Mouse (Mus musculus) cerebellum, postnatal 25 days (tissue): ENCODE results near the gene Hspa1b.

Source experiments
- DNase-seq, 2 experiments: peaks; one replicate each; pipeline ENCODE4 v3.0.0; 2021; ENCODE audit warnings: mixed read lengths in 2 of 2

Gene Hspa1b

DNA sequence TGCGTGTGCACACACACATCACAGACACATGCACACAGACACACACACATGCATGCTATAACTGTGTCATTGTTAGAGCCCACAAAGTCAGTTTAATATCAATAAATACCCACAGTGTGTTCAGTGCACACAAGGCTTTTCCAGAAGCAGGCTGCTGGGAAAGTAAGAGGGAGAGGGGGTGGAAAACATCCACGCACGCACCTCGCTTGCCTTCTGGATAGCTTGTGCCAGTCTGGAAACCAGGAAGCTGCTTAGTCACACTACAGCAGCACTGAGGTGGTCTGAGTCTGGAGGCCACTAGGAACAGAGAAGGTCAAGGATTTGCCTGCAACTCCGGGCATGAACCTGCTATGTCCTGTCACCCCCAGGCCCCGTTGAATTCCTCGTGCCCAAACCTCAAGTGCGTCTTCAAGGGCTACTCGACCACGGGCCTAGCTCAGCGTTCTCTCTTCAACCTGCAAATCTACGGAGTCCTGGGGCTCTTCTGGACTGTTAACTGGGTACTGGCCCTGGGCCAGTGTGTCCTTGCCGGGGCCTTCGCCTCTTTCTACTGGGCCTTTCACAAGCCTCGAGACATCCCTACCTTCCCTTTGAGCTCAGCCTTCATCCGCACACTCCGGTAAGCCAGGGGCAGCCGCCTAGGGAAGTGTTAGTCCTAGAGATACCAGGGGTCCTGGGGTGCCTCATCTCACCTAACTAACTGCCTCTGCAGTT is 31.6 kb downstream of the Hspa1b start:
- no peak for DNase-seq

DNA sequence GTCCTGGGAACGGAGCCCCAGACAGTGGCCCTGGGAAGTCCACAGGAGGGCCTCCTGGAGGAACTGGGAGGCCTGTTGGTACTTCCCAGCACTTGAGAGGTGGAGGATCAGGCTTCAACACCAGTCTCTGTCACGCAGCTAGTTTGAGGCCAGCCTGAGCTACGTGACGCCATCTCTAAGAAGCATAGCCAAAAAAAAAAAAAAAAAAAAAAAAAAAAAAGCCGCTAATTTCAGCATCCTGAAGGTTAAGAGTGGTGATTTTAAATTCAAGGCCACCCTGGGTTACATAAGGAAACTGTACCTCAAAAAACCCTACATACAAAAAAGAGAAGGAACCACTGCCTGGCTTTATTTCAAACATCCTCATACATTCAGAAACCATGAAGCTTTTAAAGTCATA is 34.8 kb downstream of the Hspa1b start:
- DNase-seq: no peak

DNA sequence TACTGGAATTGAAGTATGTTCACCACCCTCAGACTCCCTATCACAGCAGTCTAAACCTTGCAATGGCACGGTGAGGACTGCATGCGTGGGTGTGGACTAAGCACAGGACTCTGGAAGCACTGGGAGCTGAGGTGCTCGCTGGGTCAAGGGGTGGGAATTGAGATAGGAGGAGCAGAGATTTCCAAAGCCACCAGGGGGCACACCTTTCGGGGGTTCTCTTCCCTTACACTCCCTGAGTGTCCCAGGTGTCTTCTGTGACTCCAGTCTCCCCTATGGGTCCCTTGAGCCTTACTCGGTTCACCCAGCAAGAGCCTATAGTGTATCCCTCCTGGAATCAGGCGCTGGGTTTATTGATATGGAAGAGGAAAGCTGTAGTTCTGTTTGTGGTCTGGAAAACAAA is 36.1 kb downstream of the Hspa1b start:
- no peak for DNase-seq

DNA sequence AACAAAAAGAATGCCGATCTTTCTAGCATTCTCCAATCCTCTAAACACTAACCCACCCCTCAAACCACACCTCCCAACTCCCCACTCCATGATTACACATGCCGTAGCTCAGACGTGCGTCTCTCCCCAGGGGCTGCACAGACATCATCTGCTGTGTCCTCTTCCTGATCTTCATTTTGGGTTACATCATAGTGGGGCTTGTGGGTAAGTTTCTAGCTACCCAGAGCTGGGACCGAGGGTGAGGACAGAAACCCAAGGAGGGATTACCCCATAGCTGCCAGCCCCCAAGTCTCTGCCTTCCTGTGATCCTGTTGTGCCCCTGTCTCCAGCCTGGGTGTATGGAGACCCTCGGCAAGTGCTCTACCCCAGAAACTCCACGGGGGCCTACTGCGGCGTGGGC is 41.9 kb downstream of the Hspa1b start:
- no peak for DNase-seq

DNA sequence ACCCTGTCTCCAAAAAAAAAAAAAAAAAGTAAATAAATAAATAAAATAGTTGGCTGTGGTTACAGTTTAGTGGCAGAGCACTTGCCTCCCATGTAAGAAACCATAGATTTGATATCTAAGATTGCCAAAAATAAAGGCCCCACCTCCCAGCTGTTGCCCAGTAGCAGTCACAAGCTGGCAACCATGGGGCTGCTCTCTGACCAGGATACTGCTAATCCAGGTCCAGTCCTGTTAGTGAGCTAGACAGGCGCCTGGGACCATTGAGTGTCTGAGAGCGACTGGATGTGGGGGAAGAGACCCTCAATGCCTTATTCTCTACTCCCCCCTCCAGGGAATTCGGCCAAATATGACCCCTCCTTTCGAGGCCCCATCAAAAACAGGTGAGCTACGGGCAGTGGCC is 42.7 kb downstream of the Hspa1b start:
- DNase-seq: no peak

DNA sequence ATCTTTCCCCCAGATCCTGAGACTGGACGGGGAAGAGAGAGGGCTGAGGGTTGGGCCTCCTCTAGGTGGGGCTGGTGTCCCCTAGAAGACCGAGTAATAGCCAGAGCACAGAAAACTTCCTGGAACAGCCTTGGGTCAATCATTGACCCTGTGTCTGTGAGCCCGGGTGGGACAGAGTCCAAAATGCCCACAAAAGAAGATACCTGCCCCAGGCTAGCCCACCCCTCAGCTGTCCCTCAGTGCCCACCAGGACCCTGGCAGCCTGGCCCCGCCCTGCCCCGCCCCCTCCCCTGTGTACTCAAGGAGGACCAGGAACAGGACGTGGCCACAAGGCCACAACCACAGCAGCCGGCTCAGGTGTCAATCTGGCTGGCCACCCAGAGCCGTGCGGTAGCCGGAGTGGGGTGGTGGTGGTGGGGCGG is 43.6 kb downstream of the Hspa1b start:
- DNase-seq: no peak

DNA sequence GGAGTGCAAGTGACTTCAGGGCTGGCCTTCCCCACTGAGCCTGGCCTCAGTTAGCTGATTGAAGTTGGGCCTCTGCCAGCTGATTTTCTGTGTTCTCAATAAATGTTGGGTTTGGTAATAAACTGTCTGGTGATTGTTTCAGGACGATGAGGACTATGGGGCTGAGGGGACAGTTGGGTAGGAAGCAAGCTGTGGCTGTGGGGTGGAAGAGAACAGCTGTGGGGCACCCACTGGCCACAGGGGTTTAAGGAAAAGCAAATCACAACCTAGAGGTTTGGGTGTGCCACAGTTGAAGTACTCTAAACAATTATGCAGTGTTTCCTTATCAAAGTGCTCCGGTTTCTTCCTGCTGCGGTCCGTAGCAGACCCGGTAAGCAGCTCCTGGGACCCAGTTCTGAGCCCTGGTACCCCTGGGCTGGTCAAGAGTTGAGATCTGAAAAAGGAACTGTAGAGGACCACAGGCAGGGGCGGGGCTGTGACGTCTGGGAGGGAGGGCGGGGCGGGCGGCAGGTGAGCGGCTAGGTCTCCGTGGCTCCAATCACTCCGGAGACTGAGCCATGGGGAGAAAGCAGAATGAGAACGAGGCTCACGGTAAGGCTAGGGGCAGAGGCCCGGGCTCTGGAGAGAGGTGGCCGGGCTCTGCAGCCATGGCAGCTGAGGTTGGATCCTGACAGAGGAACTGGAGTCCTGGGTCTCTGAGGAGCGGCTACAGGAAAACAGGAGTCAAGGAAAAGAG is 44.9 kb downstream of the Hspa1b start, which contains the start of gene Slc44a4:
Gene Slc44a4, plus strand, starts transcription at position 537 of the 736 bp plus-strand sequence.
- no peak for DNase-seq

DNA sequence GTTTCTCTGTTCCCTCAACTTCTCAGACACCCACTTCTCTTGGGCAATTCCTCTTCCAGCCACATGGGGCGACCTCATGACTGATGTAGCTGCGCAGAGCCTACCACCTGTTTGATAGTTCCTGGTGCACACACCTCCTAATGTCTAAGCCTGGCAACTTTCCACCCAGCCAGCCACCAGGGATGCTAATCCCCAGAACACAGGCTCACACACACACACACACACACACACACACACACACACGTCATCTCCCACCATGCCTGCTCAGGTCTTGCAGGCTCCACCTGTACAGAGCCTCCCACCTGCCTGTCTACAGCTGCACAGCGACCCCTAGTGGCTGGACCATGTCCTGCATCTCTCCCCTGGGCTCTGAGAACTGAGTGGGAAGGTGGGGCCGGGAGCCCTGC is 47.1 kb downstream of the Hspa1b start:
- DNase-seq: peak; percentile 76 to 85

DNA sequence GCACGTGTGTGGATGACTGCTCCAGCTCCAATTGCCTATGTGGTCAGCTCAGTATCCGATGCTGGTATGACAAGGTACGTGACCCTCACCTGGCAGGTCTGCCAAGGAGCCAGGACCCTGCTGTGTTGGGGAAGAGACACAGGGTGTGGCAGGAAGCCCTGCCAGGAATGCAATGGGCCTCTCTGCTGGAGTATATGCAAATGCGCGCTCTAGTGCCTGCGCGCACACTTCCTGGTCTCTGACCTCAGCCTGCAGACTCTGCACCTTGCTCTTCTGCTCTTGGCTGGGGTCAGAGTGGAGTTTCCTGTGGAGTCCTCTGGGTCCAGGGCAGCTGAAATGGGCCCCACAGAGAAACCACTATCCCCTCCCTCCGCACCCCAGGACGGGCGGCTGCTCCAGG is 48.1 kb downstream of the Hspa1b start:
- DNase-seq: peak in 1 of 2 experiments; percentile 12
